Mouse (Mus musculus): ENCODE measurements around the gene Pgap2.
A peak's percentile ranks its signal among the peaks of the same experiment; 100 is the strongest.

The Pgap2 gene

GRCm38 (mm10) chr7:102239591-102239990 is 29.6 kb downstream of the Pgap2 start:
- DNase-seq (ENCODE audit: low spot score in 2 of 2), result no peak

GRCm38 (mm10) chr7:102242371-102242770 is 32.4 kb downstream of the Pgap2 start:
- DNase-seq (ENCODE audit: low spot score in 2 of 2), result no peak

GRCm38 (mm10) chr7:102242917-102243316 is 32.9 kb downstream of the Pgap2 start:
- DNase-seq (ENCODE audit: low spot score in 2 of 2), result no peak

GRCm38 (mm10) chr7:102243870-102244269 is 33.9 kb downstream of the Pgap2 start:
- no peak for DNase-seq (ENCODE audit: low spot score in 2 of 2)

GRCm38 (mm10) chr7:102244782-102245535 is 35.0 kb downstream of the Pgap2 start:
- no peak for DNase-seq (ENCODE audit: low spot score in 2 of 2)

GRCm38 (mm10) chr7:102245775-102246174 is 35.8 kb downstream of the Pgap2 start:
- DNase-seq (ENCODE audit: low spot score in 2 of 2), result no peak

GRCm38 (mm10) chr7:102246265-102246664 is 36.3 kb downstream of the Pgap2 start:
- no peak for DNase-seq (ENCODE audit: low spot score in 2 of 2)

GRCm38 (mm10) chr7:102246956-102247797 is 37.2 kb downstream of the Pgap2 start:
- no peak for DNase-seq (ENCODE audit: low spot score in 2 of 2)

- DNase-seq (ENCODE audit: low spot score in 2 of 2), result no peak
Measured at GRCm38 (mm10) chr7:102248691-102249404, 38.8 kb downstream of the Pgap2 start.

GRCm38 (mm10) chr7:102249531-102249895 is 39.5 kb downstream of the Pgap2 start:
- no peak for DNase-seq (ENCODE audit: low spot score in 2 of 2)

- peak in 1 of 2 experiments; percentile 36 for DNase-seq (ENCODE audit: low spot score in 2 of 2)
Measured at GRCm38 (mm10) chr7:102249896-102250630, 40.1 kb downstream of the Pgap2 start.

GRCm38 (mm10) chr7:102250631-102251214 is 40.7 kb downstream of the Pgap2 start:
- DNase-seq (ENCODE audit: low spot score in 2 of 2), result peak; percentile 75 to 80

- DNase-seq (ENCODE audit: low spot score in 2 of 2), result no peak
Measured at GRCm38 (mm10) chr7:102253631-102254030, 43.6 kb downstream of the Pgap2 start.

GRCm38 (mm10) chr7:102255954-102256353 is 45.9 kb downstream of the Pgap2 start, which contains the start of gene Rhog:
TSS of gene Rhog (minus strand) at chr7:102256054.
- DNase-seq (ENCODE audit: low spot score in 2 of 2), result no peak

GRCm38 (mm10) chr7:102256636-102257035 is 46.6 kb downstream of the Pgap2 start:
- no peak for DNase-seq (ENCODE audit: low spot score in 2 of 2)

GRCm38 (mm10) chr7:102258189-102258588 is 48.2 kb downstream of the Pgap2 start:
- peak; percentile 61 to 68 for DNase-seq (ENCODE audit: low spot score in 2 of 2)

- no peak for DNase-seq (ENCODE audit: low spot score in 2 of 2)
Measured at GRCm38 (mm10) chr7:102258753-102259152, 48.7 kb downstream of the Pgap2 start.

GRCm38 (mm10) chr7:102259716-102260479 is 49.9 kb downstream of the Pgap2 start:
- no peak for DNase-seq (ENCODE audit: low spot score in 2 of 2)

- DNase-seq (ENCODE audit: low spot score in 2 of 2), result no peak
Measured at GRCm38 (mm10) chr7:102260518-102260917, 50.5 kb downstream of the Pgap2 start.

- DNase-seq (ENCODE audit: low spot score in 2 of 2), result no peak
Measured at GRCm38 (mm10) chr7:102263020-102263419, 53.0 kb downstream of the Pgap2 start.
